23 mouse cellular contexts compared by ENCODE assay signal in genomic region chr1:55473756-55474155, GRCm38 (mm10).
DNase-seq lines count a peak whose midpoint lies in the region; ATAC-seq and TF ChIP-seq lines count a peak whose summit lies in the region.
"Had no signal": no experiment of that assay in that cellular context is flagged by ENCODE, and none has a peak within 500 bp of the region (broad histone marks: within the 10 kb centered on the region; RNA-seq: fewer than 3 reads in every experiment).

No protein-coding gene starts in this region.

- no peaks in the 10 kb centered on the region for H3K27me3 ChIP-seq in testis, adult 2 months (ENCODE audit: control insufficient read depth, insufficient read depth, low read length)
- H3K27me3 ChIP-seq: forebrain, embryonic 15.5 days; heart, embryonic 12.5 days; limb, embryonic 12.5 days; midbrain, embryonic 12.5 days; neural tube, embryonic 15.5 days had no signal

- no peak for ATAC-seq in erythroblast, adult 5-6 weeks (replicated peaks; ENCODE audit: low FRiP score, poor library complexity, severe bottlenecking)
- ATAC-seq: forebrain, embryonic 15.5 days; hindbrain, embryonic 16.5 days; liver, postnatal 0 days had no signal

- no peak for DNase-seq in testis, postnatal 14 days (ENCODE audit: low spot score)
- peak; percentile 4 for DNase-seq in A20 (ENCODE audit: low read depth, low spot score)
- peak; percentile 13 for DNase-seq in CD4-positive, CD25-positive, alpha-beta regulatory T cell, adult 2 months (ENCODE audit: low read depth, low spot score)
- DNase-seq in R1 (ENCODE audit: low read depth, low spot score) = peak; percentile 57
- no peak for DNase-seq in c-Kit-positive CD71-positive TER-119-positive erythroid progenitor cells, embryonic 14.5 days (ENCODE audit: low spot score)
- DNase-seq in adrenal gland, adult 8-10 months = no peak
- DNase-seq: cerebellum, adult 18-20 months; cerebellum, postnatal 36 days; gastrocnemius, postnatal 10 days; heart, postnatal 10 days; kidney, adult 11 months; liver, postnatal 0 days; lung, postnatal 14 days had no signal

- H3K36me3 ChIP-seq in testis, adult 2 months (ENCODE audit: control insufficient read depth, insufficient read depth, low read length) = no peaks in the 10 kb centered on the region
- H3K36me3 ChIP-seq: forebrain, embryonic 15.5 days; heart, embryonic 12.5 days; hindbrain, embryonic 10.5 days; limb, embryonic 12.5 days; midbrain, embryonic 12.5 days; neural tube, embryonic 15.5 days had no signal

- peak overlapping the region; percentile 16; the same call in 1 of the 2 replicates for H3K4me3 ChIP-seq in testis, adult 2 months (ENCODE audit: control insufficient read depth, low read depth, low read length)
- H3K4me3 ChIP-seq: forebrain, embryonic 15.5 days; heart, embryonic 12.5 days; hindbrain, embryonic 10.5 days; limb, embryonic 12.5 days; midbrain, embryonic 12.5 days; neural tube, embryonic 15.5 days had no signal

- no peaks in the 10 kb centered on the region for H3K4me1 ChIP-seq in testis, adult 2 months (ENCODE audit: control insufficient read depth, insufficient read depth, low read length)
- H3K4me1 ChIP-seq: forebrain, embryonic 15.5 days; heart, embryonic 12.5 days; hindbrain, embryonic 10.5 days; limb, embryonic 12.5 days; midbrain, embryonic 12.5 days; neural tube, embryonic 15.5 days had no signal

- H3K27ac ChIP-seq in testis, adult 2 months (ENCODE audit: control insufficient read depth, insufficient read depth, low read depth, low read length) = no peak overlapping the region
- H3K27ac ChIP-seq: forebrain, embryonic 15.5 days; hindbrain, embryonic 10.5 days; kidney, postnatal 0 days; limb, embryonic 12.5 days; midbrain, embryonic 12.5 days; neural tube, embryonic 15.5 days had no signal

- peak; percentile 42; the same call in 1 of the 2 replicates for TF ChIP-seq CTCF in testis, adult 2 months (IDR thresholded peaks at IDR 0.05; ENCODE audit: control insufficient read depth, insufficient read depth, insufficient replicate concordance, low read depth, low read length)

- TF ChIP-seq POLR2A in testis, adult 2 months (IDR thresholded peaks at IDR 0.05; ENCODE audit: control insufficient read depth, low read depth, low read length) = no peak

Comparison
In these comparisons a context has a peak if more than half of its experiments do, and no peak if none do; other contexts are left out.
1. DNase-seq: peak in A20 (single experiment), CD4-positive, CD25-positive, alpha-beta regulatory T cell, adult 2 months (single experiment) and R1 (single experiment); none in testis, postnatal 14 days (single experiment), c-Kit-positive CD71-positive TER-119-positive erythroid progenitor cells, embryonic 14.5 days (single experiment) and adrenal gland, adult 8-10 months (single experiment).